7 mouse cellular contexts compared by ENCODE assay signal in genomic region chr16:38137296-38137695, GRCm38 (mm10). TPM values are rescaled to one million over a fixed set of nuclear protein-coding genes. Genes with fewer than 3 reads are reported as not detected.
A peak's percentile ranks its signal among the peaks of the same experiment; 100 is the strongest.
DNase-seq lines count a peak whose midpoint lies in the region; ATAC-seq lines count a peak whose summit lies in the region.

No protein-coding gene starts in this region.

- WGBS in liver, embryonic 11.5 days: 47% methylated on average over 5 of the region's 5 CpGs
- WGBS in neural tube, embryonic 14.5 days: 35% methylated on average over 5 of the region's 5 CpGs

- H3K4me3 ChIP-seq in liver, embryonic 11.5 days (ENCODE audit: low read depth, low read length): no peak overlapping the region
- H3K4me3 ChIP-seq in neural tube, embryonic 14.5 days (ENCODE audit: low read depth, low read length): no peak overlapping the region

- ATAC-seq in liver, embryonic 11.5 days (replicated peaks; ENCODE audit: low FRiP score): no peak
- ATAC-seq in neural tube, embryonic 14.5 days (ENCODE audit: low read depth): peak; percentile 36; the same call in 1 of the 2 replicates

- H3K27ac ChIP-seq in liver, embryonic 11.5 days (ENCODE audit: low read depth, low read length): no peak overlapping the region
- no peak overlapping the region for H3K27ac ChIP-seq in neural tube, embryonic 14.5 days (ENCODE audit: low read depth, low read length)

- no peak overlapping the region for H3K9ac ChIP-seq in liver, embryonic 11.5 days (ENCODE audit: low read depth, low read length)
- no peak overlapping the region for H3K9ac ChIP-seq in neural tube, embryonic 14.5 days (replicated peaks; ENCODE audit: low read depth, low read length)

- H3K9me3 ChIP-seq in liver, embryonic 11.5 days (ENCODE audit: control insufficient read depth, low read length): no peaks in the 10 kb centered on the region
- H3K9me3 ChIP-seq in neural tube, embryonic 14.5 days (ENCODE audit: control insufficient read depth, low read length): no peaks in the 10 kb centered on the region

- peaks cover 4% of the 10 kb centered on the region; the same call in 1 of the 2 replicates for H3K36me3 ChIP-seq in liver, embryonic 11.5 days (ENCODE audit: control insufficient read depth, insufficient read depth, low read length)
- H3K36me3 ChIP-seq in neural tube, embryonic 14.5 days (ENCODE audit: control insufficient read depth, insufficient read depth, low read length): no peaks in the 10 kb centered on the region

- no peak overlapping the region for H3K4me2 ChIP-seq in liver, embryonic 11.5 days
- no peak overlapping the region for H3K4me2 ChIP-seq in neural tube, embryonic 14.5 days (ENCODE audit: low read depth, low read length)

- H3K4me1 ChIP-seq in liver, embryonic 11.5 days (replicated peaks; ENCODE audit: control insufficient read depth, insufficient read depth, low read length): peaks cover 5% of the 10 kb centered on the region
- peaks cover 18% of the 10 kb centered on the region for H3K4me1 ChIP-seq in neural tube, embryonic 14.5 days (ENCODE audit: control insufficient read depth, insufficient read depth, low read length)

- DNase-seq in liver: peak; percentile 37
- no peak for DNase-seq in liver, embryonic 11.5 days (ENCODE audit: low spot score)
- peak; percentile 53 for DNase-seq in ZHBTc4 (ENCODE audit: low read depth, low spot score)
- DNase-seq in cerebellum, postnatal 36 days: peak; percentile 57 to 60
- peak; percentile 60 for DNase-seq in kidney, postnatal 14 days
- no peak for DNase-seq in urinary bladder, postnatal 25 days (ENCODE audit: low spot score)

- no peaks in the 10 kb centered on the region for H3K27me3 ChIP-seq in liver, embryonic 11.5 days (replicated peaks; ENCODE audit: control insufficient read depth, insufficient read depth, low read length)
- no peaks in the 10 kb centered on the region for H3K27me3 ChIP-seq in neural tube, embryonic 14.5 days (ENCODE audit: control insufficient read depth, insufficient read depth, low read length)

RNA-seq across cellular contexts. Expression of gene Gsk3b, which starts 48.5 kb away (rescaled TPM):
- polyA plus RNA-seq in liver, embryonic 11.5 days (2014; fragmentation: Nextera tagmentation; extraction: Ambion mirVana): 28.2 and 29.6 TPM in 2 replicates
- 171 and 209 TPM in 2 replicates for polyA plus RNA-seq in neural tube, embryonic 14.5 days (2014; fragmentation: Nextera tagmentation; extraction: Ambion mirVana)

Comparison
In these comparisons a context has a peak if more than half of its experiments do, and no peak if none do; other contexts are left out.
1. DNase-seq: peak in liver (single experiment), ZHBTc4 (single experiment), cerebellum, postnatal 36 days (2 of 2) and kidney, postnatal 14 days (single experiment); none in liver, embryonic 11.5 days (single experiment) and urinary bladder, postnatal 25 days (single experiment).